ENCODE assay signal across 9 mouse cellular contexts in the genomic region with DNA sequence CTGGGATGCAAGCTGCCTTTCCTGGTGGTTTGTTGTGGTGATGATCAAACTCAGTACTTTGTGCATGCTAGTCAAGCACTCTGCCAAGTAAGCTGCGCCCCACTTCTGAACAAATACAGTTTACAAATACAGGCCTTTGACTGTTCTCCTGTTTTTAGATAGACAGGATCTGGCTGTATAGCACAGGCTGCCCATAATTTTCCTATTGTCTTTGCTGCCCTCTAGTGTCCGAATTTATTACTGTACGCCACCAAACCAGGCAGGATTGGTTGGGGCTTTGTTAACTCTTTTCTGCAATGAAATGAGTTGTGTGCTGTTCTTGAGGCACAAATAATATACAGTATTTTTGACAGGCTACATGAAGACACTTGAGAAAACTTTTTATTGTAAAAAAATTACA. TPM values are rescaled to one million over a fixed set of nuclear protein-coding genes. Genes with fewer than 3 reads are reported as not detected.
DNase-seq lines count a peak whose midpoint lies in the region; ATAC-seq lines count a peak whose summit lies in the region.
"Had no signal": no experiment of that assay in that cellular context is flagged by ENCODE, and none has a peak within 500 bp of the region (broad histone marks: within the 10 kb centered on the region; RNA-seq: fewer than 3 reads in every experiment).

No protein-coding gene starts in this region.

- H3K36me3 ChIP-seq in heart, embryonic 12.5 days = no peaks in the 10 kb centered on the region
- H3K36me3 ChIP-seq in midbrain, embryonic 12.5 days = no peaks in the 10 kb centered on the region

- peak; percentile 1 to 10 for DNase-seq in heart, adult 9 months (ENCODE audit: low spot score in 2 of 2)
- DNase-seq in adrenal gland, adult 8-10 months = peak; percentile 9
- peak; percentile 9 for DNase-seq in embryo, embryonic 11.5 days (ENCODE audit: low read depth, low spot score)
- DNase-seq in heart, postnatal 4 days = peak; percentile 49
- peak; percentile 35 to 74 for DNase-seq in layer of hippocampus, postnatal 25 days (ENCODE audit: extremely low spot score in 1 of 2, low spot score in 1 of 2)
- DNase-seq in yolk sac, embryonic 10.5 days (ENCODE audit: low spot score) = peak; percentile 4

- no peaks in the 10 kb centered on the region for H3K9me3 ChIP-seq in heart, embryonic 12.5 days (replicated peaks)
- no peaks in the 10 kb centered on the region for H3K9me3 ChIP-seq in midbrain, embryonic 12.5 days

- no peak overlapping the region for H3K4me2 ChIP-seq in heart, embryonic 12.5 days
- H3K4me2 ChIP-seq in midbrain, embryonic 12.5 days (replicated peaks) = no peak overlapping the region

- no peak overlapping the region for H3K27ac ChIP-seq in heart, embryonic 12.5 days (ENCODE audit: poor library complexity, severe bottlenecking)
- H3K27ac ChIP-seq in midbrain, embryonic 12.5 days (replicated peaks) = no peak overlapping the region

- no peaks in the 10 kb centered on the region for H3K27me3 ChIP-seq in heart, embryonic 12.5 days (replicated peaks)
- no peaks in the 10 kb centered on the region for H3K27me3 ChIP-seq in midbrain, embryonic 12.5 days
- H3K27me3 ChIP-seq: CH12.LX had no signal

- 16% methylated on average over 3 of the region's 3 CpGs for WGBS in heart, embryonic 12.5 days
- WGBS in midbrain, embryonic 12.5 days = 21% methylated on average over 3 of the region's 3 CpGs

- H3K9ac ChIP-seq in heart, embryonic 12.5 days = no peak overlapping the region
- H3K9ac ChIP-seq in midbrain, embryonic 12.5 days (replicated peaks) = no peak overlapping the region

- H3K4me3 ChIP-seq in heart, embryonic 12.5 days = no peak overlapping the region
- no peak overlapping the region for H3K4me3 ChIP-seq in midbrain, embryonic 12.5 days

- no peaks in the 10 kb centered on the region for H3K4me1 ChIP-seq in heart, embryonic 12.5 days (replicated peaks)
- no peaks in the 10 kb centered on the region for H3K4me1 ChIP-seq in midbrain, embryonic 12.5 days

- no peak for ATAC-seq in heart, embryonic 12.5 days (ENCODE audit: insufficient number of reproducible peaks, low FRiP score)
- peak; percentile 71 for ATAC-seq in midbrain, embryonic 12.5 days (ENCODE audit: low FRiP score, low read depth)

RNA-seq across cellular contexts. Expression of gene Lrch2, which starts 54.8 kb away (rescaled TPM):
- polyA plus RNA-seq in heart, embryonic 12.5 days (2016; fragmentation: Nextera tagmentation; extraction: Ambion mirVana) = 3.4 and 5.0 TPM in 2 replicates
- total RNA-seq in adrenal gland, adult 8-10 months (2022) = 10 to 100 TPM; 22.2 to 25.9 (median 23.5) TPM
- 1 to 10 TPM; 6.2 to 6.3 TPM for total RNA-seq in heart, postnatal 4 days (2021)
- total RNA-seq in layer of hippocampus, postnatal 25 days (2021) = 10 to 100 TPM; 23.9 to 30.4 TPM
- 12.3 and 13.1 TPM in 2 replicates for polyA plus RNA-seq in midbrain, embryonic 12.5 days (2016; fragmentation: Nextera tagmentation; extraction: Ambion mirVana)
- total RNA-seq: CH12.LX had no signal

Comparison
In these comparisons a context has a peak if more than half of its experiments do, and no peak if none do; other contexts are left out.
1. DNase-seq: peak in every context shown above with its lines; median percentile 54 in layer of hippocampus, postnatal 25 days; 49 in heart, postnatal 4 days; 9 in adrenal gland, adult 8-10 months; 9 in embryo, embryonic 11.5 days; 6 in heart, adult 9 months; 4 in yolk sac, embryonic 10.5 days.